Mouse (Mus musculus) testis, adult 2 months (tissue): Measurements from ENCODE around the gene Mms22l.

Source experiments
- CTCF ChIP-seq: fragments of 200-500 bp; IDR thresholded peaks from 2 replicates; pipeline ENCODE4 v1.5.1; 2012; ENCODE audit warnings: low read depth, mild to moderate bottlenecking, inconsistent platforms, low read length, moderate library complexity; ENCODE audit not compliant: control insufficient read depth, insufficient read depth, insufficient replicate concordance
- POLR2A ChIP-seq: fragments of 200-500 bp; IDR thresholded peaks from 2 replicates; pipeline ENCODE4 v1.6.1; 2012; ENCODE audit warnings: low read depth, mild to moderate bottlenecking, inconsistent platforms, low read length, moderate library complexity; ENCODE audit not compliant: control insufficient read depth

GRCm38 (mm10) chr4:24556116-24556820 lies 60.0 kb downstream of the Mms22l start:
- TF ChIP-seq CTCF (no peak), POLR2A (no peak)
